Mouse (Mus musculus) liver, postnatal 0 days (tissue): ENCODE measurements around the gene Fam20b.

Experiments
- CTCF ChIP-seq: sonication (generic); IDR thresholded peaks from 2 replicates; pipeline ENCODE4 v1.5.1; 2016; ENCODE audit warnings: antibody characterized with exemption, low read depth
- EP300 ChIP-seq: IDR thresholded peaks from 2 replicates; pipeline ENCODE4 v1.6.1; 2016; ENCODE audit warnings: antibody characterized with exemption, low read depth, mild to moderate bottlenecking

GRCm38 (mm10) chr1:156727234-156728108 is 8.6 kb upstream of the Fam20b start:
- no peak for TF ChIP-seq CTCF
- TF ChIP-seq EP300, result no peak
